Mouse (Mus musculus): Measurements from ENCODE around the gene 4933411K16Rik. TPM values are rescaled to one million over a fixed set of nuclear protein-coding genes. Genes with fewer than 3 reads are reported as not detected.

The 4933411K16Rik gene
- polyA plus RNA-seq, 1 experiment, result 0.41 TPM

- Histone ChIP-seq H3K27me3 (ENCODE audit: control insufficient read depth, insufficient read depth, low read length) (no peaks in the 10 kb centered on the region), H3K4me3 (replicated peaks; ENCODE audit: insufficient read depth, low read depth, low read length) (no peak overlapping the region), H3K27ac (ENCODE audit: insufficient read depth, low read length) (no peak overlapping the region), H3K4me1 (ENCODE audit: control insufficient read depth, insufficient read depth, low read length) (no peaks in the 10 kb centered on the region)
- no peak for TF ChIP-seq POLR2A (IDR thresholded peaks at IDR 0.05; ENCODE audit: borderline replicate concordance, insufficient read depth, low read length)
- no peak for TF ChIP-seq CTCF (IDR thresholded peaks at IDR 0.05; ENCODE audit: borderline replicate concordance, insufficient read depth, low read depth, low read length)
- 76% methylated on average over 2 of the region's 2 CpGs for WGBS
- no peak for DNase-seq
These were observed 3.8 kb downstream of the 4933411K16Rik start for GRCm38 (mm10) chr19:42055881-42056280.

GRCm38 (mm10) chr19:42056719-42057409 lies 4.8 kb downstream of the 4933411K16Rik start:
- Histone ChIP-seq H3K4me1 (ENCODE audit: control insufficient read depth, insufficient read depth, low read length) (no peaks in the 10 kb centered on the region), H3K27ac (ENCODE audit: insufficient read depth, low read length) (no peak overlapping the region), H3K27me3 (ENCODE audit: control insufficient read depth, insufficient read depth, low read length) (no peaks in the 10 kb centered on the region), H3K4me3 (replicated peaks; ENCODE audit: insufficient read depth, low read depth, low read length) (no peak overlapping the region)
- TF ChIP-seq CTCF (IDR thresholded peaks at IDR 0.05; ENCODE audit: borderline replicate concordance, insufficient read depth, low read depth, low read length) (no peak), POLR2A (IDR thresholded peaks at IDR 0.05; ENCODE audit: borderline replicate concordance, insufficient read depth, low read length) (no peak)
- DNase-seq, result no peak
- WGBS, result 81% methylated on average over 6 of the region's 6 CpGs

GRCm38 (mm10) chr19:42058426-42058825 lies 6.4 kb downstream of the 4933411K16Rik start:
- WGBS, result 58% methylated on average over 7 of the region's 7 CpGs
- H3K4me1 ChIP-seq (ENCODE audit: control insufficient read depth, insufficient read depth, low read length), result no peaks in the 10 kb centered on the region
- H3K4me3 ChIP-seq (replicated peaks; ENCODE audit: insufficient read depth, low read depth, low read length), result no peak overlapping the region
- no peak for DNase-seq
- no peak for TF ChIP-seq CTCF (IDR thresholded peaks at IDR 0.05; ENCODE audit: borderline replicate concordance, insufficient read depth, low read depth, low read length)
- no peak for TF ChIP-seq POLR2A (IDR thresholded peaks at IDR 0.05; ENCODE audit: borderline replicate concordance, insufficient read depth, low read length)
- H3K27ac ChIP-seq (ENCODE audit: insufficient read depth, low read length), result no peak overlapping the region
- no peaks in the 10 kb centered on the region for H3K27me3 ChIP-seq (ENCODE audit: control insufficient read depth, insufficient read depth, low read length)

GRCm38 (mm10) chr19:42061443-42061842 lies 9.4 kb downstream of the 4933411K16Rik start:
- H3K27me3 ChIP-seq (ENCODE audit: control insufficient read depth, insufficient read depth, low read length), result no peaks in the 10 kb centered on the region
- TF ChIP-seq CTCF (IDR thresholded peaks at IDR 0.05; ENCODE audit: borderline replicate concordance, insufficient read depth, low read depth, low read length) (no peak), POLR2A (IDR thresholded peaks at IDR 0.05; ENCODE audit: borderline replicate concordance, insufficient read depth, low read length) (no peak)
- no peak overlapping the region for H3K4me3 ChIP-seq (replicated peaks; ENCODE audit: insufficient read depth, low read depth, low read length)
- H3K4me1 ChIP-seq (ENCODE audit: control insufficient read depth, insufficient read depth, low read length), result no peaks in the 10 kb centered on the region
- no peak for DNase-seq
- no peak overlapping the region for H3K27ac ChIP-seq (ENCODE audit: insufficient read depth, low read length)
- 85% methylated on average over 7 of the region's 7 CpGs for WGBS

GRCm38 (mm10) chr19:42068441-42069240 lies 16.6 kb downstream of the 4933411K16Rik start:
- Histone ChIP-seq H3K27me3 (ENCODE audit: control insufficient read depth, insufficient read depth, low read length) (no peaks in the 10 kb centered on the region), H3K27ac (ENCODE audit: insufficient read depth, low read length) (no peak overlapping the region), H3K4me1 (ENCODE audit: control insufficient read depth, insufficient read depth, low read length) (peaks cover 3% of the 10 kb centered on the region; the same call in 1 of the 2 replicates), H3K4me3 (replicated peaks; ENCODE audit: insufficient read depth, low read depth, low read length) (no peak overlapping the region)
- DNase-seq, result no peak
- 83% methylated on average over 11 of the region's 11 CpGs for WGBS
- no peak for TF ChIP-seq CTCF (IDR thresholded peaks at IDR 0.05; ENCODE audit: borderline replicate concordance, insufficient read depth, low read depth, low read length)
- no peak for TF ChIP-seq POLR2A (IDR thresholded peaks at IDR 0.05; ENCODE audit: borderline replicate concordance, insufficient read depth, low read length)

- H3K4me3 ChIP-seq (replicated peaks; ENCODE audit: insufficient read depth, low read depth, low read length), result no peak overlapping the region
- no peaks in the 10 kb centered on the region for H3K27me3 ChIP-seq (ENCODE audit: control insufficient read depth, insufficient read depth, low read length)
- 19% methylated on average over 6 of the region's 6 CpGs for WGBS
- DNase-seq, result peak; percentile 38 to 45
- peaks cover 3% of the 10 kb centered on the region; the same call in 1 of the 2 replicates for H3K4me1 ChIP-seq (ENCODE audit: control insufficient read depth, insufficient read depth, low read length)
- H3K27ac ChIP-seq (ENCODE audit: insufficient read depth, low read length), result no peak overlapping the region
- no peak for TF ChIP-seq POLR2A (IDR thresholded peaks at IDR 0.05; ENCODE audit: borderline replicate concordance, insufficient read depth, low read length)
- peak; percentile 70; the same call in 1 of the 2 replicates for TF ChIP-seq CTCF (IDR thresholded peaks at IDR 0.05; ENCODE audit: borderline replicate concordance, insufficient read depth, low read depth, low read length)
These were observed 17.1 kb downstream of the 4933411K16Rik start for GRCm38 (mm10) chr19:42069241-42069525.

- Histone ChIP-seq H3K4me1 (ENCODE audit: control insufficient read depth, insufficient read depth, low read length) (peaks cover 3% of the 10 kb centered on the region; the same call in 1 of the 2 replicates), H3K27ac (ENCODE audit: insufficient read depth, low read length) (no peak overlapping the region), H3K4me3 (replicated peaks; ENCODE audit: insufficient read depth, low read depth, low read length) (no peak overlapping the region), H3K27me3 (ENCODE audit: control insufficient read depth, insufficient read depth, low read length) (no peaks in the 10 kb centered on the region)
- no peak for DNase-seq
- TF ChIP-seq POLR2A (IDR thresholded peaks at IDR 0.05; ENCODE audit: borderline replicate concordance, insufficient read depth, low read length), result no peak
- TF ChIP-seq CTCF (IDR thresholded peaks at IDR 0.05; ENCODE audit: borderline replicate concordance, insufficient read depth, low read depth, low read length), result no peak; the same call in 1 of the 2 replicates
- 76% methylated on average over 7 of the region's 7 CpGs for WGBS
These were observed 19.2 kb downstream of the 4933411K16Rik start for GRCm38 (mm10) chr19:42071221-42071620.
